Mouse (Mus musculus) liver, embryonic 11.5 days (tissue): ENCODE results near the gene Brf1. TPM values are rescaled to one million over a fixed set of nuclear protein-coding genes. Genes with fewer than 3 reads are reported as not detected.

Experiments used
- ATAC-seq: fragments of 200-750 bp; cut with Nextera tagmentation; replicated peaks from 2 replicates; pipeline ENCODE4 v1.8.0; 2017; ENCODE audit warnings: moderate number of reproducible peaks, mild to moderate bottlenecking, moderate TSS enrichment, moderate library complexity; ENCODE audit not compliant: low FRiP score
- DNase-seq: peaks from one replicate; pipeline ENCODE4 v3.0.0-alpha.2; 2017; ENCODE audit warnings: low spot score
- H3K27ac ChIP-seq: fragments of 300-500 bp; sonication (generic); 2 replicates; pipeline ENCODE4 v1.5.1; 2014; ENCODE audit warnings: mild to moderate bottlenecking, low read depth, low read length, control low read depth
- H3K27me3 ChIP-seq: fragments of 300-500 bp; sonication (generic); replicated peaks from 2 replicates; pipeline ENCODE4 v1.6.1; 2014; ENCODE audit warnings: low read length, mixed read lengths; ENCODE audit not compliant: control insufficient read depth, insufficient read depth
- H3K36me3 ChIP-seq: fragments of 300-500 bp; sonication (generic); 2 replicates; pipeline ENCODE4 v1.6.1; 2014; ENCODE audit warnings: mild to moderate bottlenecking, low read length, moderate library complexity, mixed read lengths; ENCODE audit not compliant: control insufficient read depth, insufficient read depth
- H3K4me1 ChIP-seq: fragments of 300-500 bp; sonication (generic); replicated peaks from 2 replicates; pipeline ENCODE4 v1.6.1; 2014; ENCODE audit warnings: low read length, mixed read lengths; ENCODE audit not compliant: control insufficient read depth, insufficient read depth
- H3K4me2 ChIP-seq: fragments of 300-500 bp; sonication (generic); 2 replicates; pipeline ENCODE4 v1.6.1; 2014; ENCODE audit warnings: mild to moderate bottlenecking, control low read depth, moderate library complexity
- H3K4me3 ChIP-seq: fragments of 300-500 bp; sonication (generic); 2 replicates; pipeline ENCODE4 v1.5.1; 2014; ENCODE audit warnings: low read depth, low read length, control low read depth
- H3K9ac ChIP-seq: fragments of 300-500 bp; sonication (generic); 2 replicates; pipeline ENCODE4 v1.6.1; 2014; ENCODE audit warnings: low read depth, low read length, control low read depth
- H3K9me3 ChIP-seq: fragments of 300-500 bp; sonication (generic); 2 replicates; pipeline ENCODE4 v1.6.1; 2016; ENCODE audit warnings: low read length, inconsistent platforms, mixed read lengths; ENCODE audit not compliant: control insufficient read depth
- WGBS: fragments of 180-500 bp; shearing (Covaris S2); extraction: QIAGEN DNeasy Blood & Tissue Kit; methylation state at CpG from one replicate; pipeline ENCODE4 v1.1.7; 2014; 5-methylcytosine and 5-hydroxymethylcytosine counted together
- polyA plus RNA-seq: library from polyadenylated mRNA; unstranded; fragments of >200 nt; fragmentation: Nextera tagmentation; extraction: Ambion mirVana; gene quantifications from 2 replicates; pipeline ENCODE4 v1.2.1, GENCODE M21; 2014

Brf1 gene
- polyA plus RNA-seq, 1 experiment from 2014 or later, result 51.8 TPM

GRCm38 (mm10) chr12:113014561-113015556, 14.4 kb upstream of the Brf1 start:
- H3K9me3 ChIP-seq, result no peaks in the 10 kb centered on the region
- peaks cover 23% of the 10 kb centered on the region for H3K4me1 ChIP-seq
- DNase-seq (peak; percentile 70), ATAC-seq (peak; percentile 56)
- no peaks in the 10 kb centered on the region for H3K27me3 ChIP-seq
- peak overlapping the region; percentile 81 for H3K4me2 ChIP-seq
- peak overlapping the region; percentile 90 for H3K9ac ChIP-seq
- peak overlapping the region; percentile 73 for H3K27ac ChIP-seq
- no peaks in the 10 kb centered on the region for H3K36me3 ChIP-seq
- H3K4me3 ChIP-seq, result peak overlapping the region; percentile 95
- WGBS, result under 1% methylated on average over 64 of the region's 64 CpGs

GRCm38 (mm10) chr12:113013604-113014558, 13.4 kb upstream of the Brf1 start, which contains the start of gene Pacs2:
Gene Pacs2 (plus strand): TSS chr12:113014508.
- Histone ChIP-seq H3K4me1 (peaks cover 23% of the 10 kb centered on the region), H3K4me3 (peak within 1 kb of the TSS; percentile 95), H3K36me3 (no peaks in the 10 kb centered on the region), H3K9ac (peak within 1 kb of the TSS; percentile 90), H3K4me2 (peak within 1 kb of the TSS; percentile 81), H3K9me3 (no peaks in the 10 kb centered on the region), H3K27ac (peak within 1 kb of the TSS; percentile 75), H3K27me3 (no peaks in the 10 kb centered on the region)
- DNase-seq (peak; percentile 92), ATAC-seq (peak; percentile 90)
- WGBS, result 4% methylated on average over 78 of the region's 85 CpGs

- no peaks in the 10 kb centered on the region for H3K36me3 ChIP-seq
- peak overlapping the region; percentile 84 for H3K9ac ChIP-seq
- no peaks in the 10 kb centered on the region for H3K9me3 ChIP-seq
- 74% methylated on average over 3 of the region's 3 CpGs for WGBS
- H3K27me3 ChIP-seq, result no peaks in the 10 kb centered on the region
- H3K4me3 ChIP-seq, result no peak overlapping the region
- ATAC-seq (no peak), DNase-seq (no peak)
- H3K27ac ChIP-seq, result peak overlapping the region; percentile 45; the same call in 1 of the 2 replicates
- H3K4me2 ChIP-seq, result peak overlapping the region; percentile 78
- H3K4me1 ChIP-seq, result peaks cover 23% of the 10 kb centered on the region
Measured at GRCm38 (mm10) chr12:113013021-113013491, 12.6 kb upstream of the Brf1 start.

- H3K27me3 ChIP-seq, result no peaks in the 10 kb centered on the region
- no peak overlapping the region for H3K4me2 ChIP-seq
- ATAC-seq (no peak), DNase-seq (no peak)
- H3K9me3 ChIP-seq, result no peaks in the 10 kb centered on the region
- no peak overlapping the region for H3K4me3 ChIP-seq
- H3K4me1 ChIP-seq, result peaks cover 23% of the 10 kb centered on the region
- H3K9ac ChIP-seq, result no peak overlapping the region
- WGBS, result 64% methylated on average over 5 of the region's 5 CpGs
- H3K36me3 ChIP-seq, result no peaks in the 10 kb centered on the region
- no peak overlapping the region for H3K27ac ChIP-seq
Measured at GRCm38 (mm10) chr12:113012443-113012842, 11.9 kb upstream of the Brf1 start.

GRCm38 (mm10) chr12:113011702-113012360, 11.3 kb upstream of the Brf1 start:
- H3K27me3 ChIP-seq, result no peaks in the 10 kb centered on the region
- 83% methylated on average over 6 of the region's 6 CpGs for WGBS
- no peak overlapping the region for H3K27ac ChIP-seq
- DNase-seq (no peak), ATAC-seq (no peak)
- H3K9ac ChIP-seq, result no peak overlapping the region
- H3K4me2 ChIP-seq, result no peak overlapping the region
- H3K36me3 ChIP-seq, result no peaks in the 10 kb centered on the region
- H3K9me3 ChIP-seq, result no peaks in the 10 kb centered on the region
- peaks cover 20% of the 10 kb centered on the region for H3K4me1 ChIP-seq
- H3K4me3 ChIP-seq, result no peak overlapping the region

GRCm38 (mm10) chr12:113004993-113005392, 4.5 kb upstream of the Brf1 start:
- Histone ChIP-seq H3K27ac (no peak overlapping the region), H3K4me1 (peaks cover 5% of the 10 kb centered on the region), H3K4me2 (no peak overlapping the region), H3K9me3 (no peaks in the 10 kb centered on the region), H3K9ac (no peak overlapping the region), H3K4me3 (no peak overlapping the region), H3K27me3 (no peaks in the 10 kb centered on the region), H3K36me3 (no peaks in the 10 kb centered on the region)
- 29% methylated on average over 4 of the region's 4 CpGs for WGBS
- no peak for ATAC-seq
- no peak for DNase-seq

GRCm38 (mm10) chr12:113004011-113004410, 3.5 kb upstream of the Brf1 start:
- no peaks in the 10 kb centered on the region for H3K9me3 ChIP-seq

GRCm38 (mm10) chr12:113002667-113003066, 2.2 kb upstream of the Brf1 start:
- H3K4me3 ChIP-seq, result no peak overlapping the region
- H3K36me3 ChIP-seq, result no peaks in the 10 kb centered on the region
- DNase-seq (no peak), ATAC-seq (no peak)
- no peak overlapping the region for H3K27ac ChIP-seq
- peaks cover 16% of the 10 kb centered on the region for H3K4me1 ChIP-seq
- no peak overlapping the region for H3K9ac ChIP-seq
- H3K27me3 ChIP-seq, result no peaks in the 10 kb centered on the region
- WGBS, result 28% methylated on average over 2 of the region's 2 CpGs
- no peaks in the 10 kb centered on the region for H3K9me3 ChIP-seq
- H3K4me2 ChIP-seq, result no peak overlapping the region

More at GRCm38 (mm10) chr12:113004011-113004410, 3.5 kb upstream of the Brf1 start:
- peaks cover 8% of the 10 kb centered on the region for H3K4me1 ChIP-seq
- ATAC-seq (no peak), DNase-seq (no peak)
- no peak overlapping the region for H3K4me3 ChIP-seq
- H3K27me3 ChIP-seq, result no peaks in the 10 kb centered on the region
- H3K36me3 ChIP-seq, result no peaks in the 10 kb centered on the region
- no peak overlapping the region for H3K27ac ChIP-seq
- H3K4me2 ChIP-seq, result no peak overlapping the region
- no peak overlapping the region for H3K9ac ChIP-seq
- 78% methylated on average over 8 of the region's 8 CpGs for whole genome bisulfite sequencing
